Mouse (Mus musculus): Measurements from ENCODE around the gene Olfr94. TPM values are rescaled to one million over a fixed set of nuclear protein-coding genes. Genes with fewer than 3 reads are reported as not detected.
"Not testable (repeated sequence)": the region's sequence is repeated elsewhere in the genome, so short reads cannot be mapped to it uniquely, and the experiment has no call there.

Gene Olfr94
- not detected in 3 replicates for total RNA-seq (2017)

DNA sequence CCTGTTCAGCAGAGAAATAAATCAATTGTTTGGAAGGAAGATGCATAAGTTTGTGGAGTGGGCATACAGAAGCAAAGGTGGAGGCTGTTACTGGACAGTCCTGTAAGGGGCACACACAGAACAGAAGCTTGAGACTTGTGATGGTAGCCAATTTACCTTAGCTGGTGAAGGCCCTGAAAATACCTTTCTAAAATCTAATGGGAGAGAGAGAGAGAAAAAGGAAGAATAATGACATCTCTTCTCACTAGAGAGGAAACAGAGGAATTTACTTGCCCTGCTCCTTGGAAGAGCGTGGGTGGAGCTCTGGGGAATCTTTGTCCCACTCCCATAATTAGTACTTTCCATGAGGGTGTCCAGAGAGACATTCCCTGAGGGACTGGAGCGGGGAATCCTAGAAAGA lies at the start of gene Olfr94:
Gene Olfr94, minus strand, starts transcription at position 101 of the 400 bp plus-strand sequence.
- ATAC-seq (replicated peaks; ENCODE audit: insufficient number of reproducible peaks, low FRiP score, low TSS enrichment, poor library complexity, severe bottlenecking), result no peak

- ATAC-seq (replicated peaks; ENCODE audit: insufficient number of reproducible peaks, low FRiP score, low TSS enrichment, poor library complexity, severe bottlenecking), result no peak
Observed at GRCm38 (mm10) chr17:37250544-37250943, 49.8 kb upstream of the Olfr94 start.

GRCm38 (mm10) chr17:37249460-37249859 lies 48.7 kb upstream of the Olfr94 start:
- ATAC-seq (replicated peaks; ENCODE audit: insufficient number of reproducible peaks, low FRiP score, low TSS enrichment, poor library complexity, severe bottlenecking), result no peak

DNA sequence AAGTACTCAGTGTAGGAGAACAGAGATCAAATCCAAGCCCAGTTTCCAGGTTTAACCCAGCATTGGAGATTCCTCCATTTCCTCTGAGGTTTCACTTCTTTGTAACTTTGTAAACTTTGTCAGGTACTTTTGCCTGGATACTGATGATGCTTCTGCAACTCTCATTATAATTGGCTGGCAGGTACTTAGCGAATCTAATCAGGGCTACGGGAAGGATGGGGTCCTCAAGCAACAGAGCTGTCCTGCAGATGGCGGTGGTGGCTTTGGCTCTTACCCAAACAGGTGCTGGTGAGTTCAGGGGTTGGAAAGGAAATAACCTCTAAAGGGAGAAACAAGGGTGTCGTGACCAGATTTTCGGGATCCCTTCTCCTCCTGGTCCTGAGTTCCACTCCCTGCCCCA lies 45.9 kb upstream of the Olfr94 start:
- ATAC-seq (replicated peaks; ENCODE audit: insufficient number of reproducible peaks, low FRiP score, low TSS enrichment, poor library complexity, severe bottlenecking), result peak; percentile 59; the same call in 1 of the 2 replicates

- ATAC-seq (replicated peaks; ENCODE audit: insufficient number of reproducible peaks, low FRiP score, low TSS enrichment, poor library complexity, severe bottlenecking), result no peak
Observed at GRCm38 (mm10) chr17:37242198-37242597, 41.4 kb upstream of the Olfr94 start.

DNA sequence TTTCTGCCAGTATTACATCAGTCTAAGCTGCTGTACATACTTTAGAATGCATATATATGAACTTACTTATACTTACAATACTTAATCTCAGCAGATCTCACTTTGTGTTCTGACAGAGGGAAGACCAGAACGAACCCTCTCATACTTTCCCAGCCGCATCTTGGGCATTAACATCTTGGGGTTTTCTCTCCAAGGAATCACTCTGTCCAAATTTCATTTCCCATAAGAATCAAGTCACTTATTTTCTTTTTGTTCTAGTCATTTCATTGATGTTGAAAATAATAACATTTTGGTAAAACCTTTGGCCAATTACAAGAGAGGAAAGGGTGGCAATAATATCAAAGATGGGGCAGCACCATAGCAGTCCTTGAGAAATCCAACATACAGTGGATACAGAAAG lies 36.4 kb upstream of the Olfr94 start, which contains the start of gene Olfr97:
Gene Olfr97, minus strand, starts transcription at position 101 of the 400 bp plus-strand sequence.
- not testable (repeated sequence) for ATAC-seq (replicated peaks; ENCODE audit: insufficient number of reproducible peaks, low FRiP score, low TSS enrichment, poor library complexity, severe bottlenecking)

- ATAC-seq (replicated peaks; ENCODE audit: insufficient number of reproducible peaks, low FRiP score, low TSS enrichment, poor library complexity, severe bottlenecking), result no peak
Observed at GRCm38 (mm10) chr17:37221879-37222278, 21.1 kb upstream of the Olfr94 start.

DNA sequence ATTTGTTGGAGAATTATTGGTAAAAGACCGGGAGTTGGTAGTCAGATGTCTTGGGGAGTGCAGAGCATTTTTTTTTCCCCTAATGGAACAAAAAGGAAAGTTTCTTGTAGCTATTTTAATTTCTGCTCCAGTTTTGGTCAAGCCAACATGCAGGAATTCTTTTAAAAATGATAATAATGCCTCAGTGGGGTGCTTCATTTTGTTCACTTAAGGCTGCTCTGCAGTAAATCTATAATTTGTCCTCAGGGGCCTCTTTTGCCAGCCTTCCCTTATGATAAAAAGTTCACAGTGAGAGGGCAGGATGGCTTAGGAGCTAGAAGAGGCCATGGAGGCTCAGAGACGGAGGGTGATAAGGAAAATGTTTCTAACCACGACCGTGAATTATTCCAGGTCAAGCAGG lies 19.1 kb upstream of the Olfr94 start, which contains the start of gene Olfr96:
Gene Olfr96, plus strand, starts transcription at position 301 of the 400 bp plus-strand sequence.
- no peak for ATAC-seq (replicated peaks; ENCODE audit: insufficient number of reproducible peaks, low FRiP score, low TSS enrichment, poor library complexity, severe bottlenecking)

DNA sequence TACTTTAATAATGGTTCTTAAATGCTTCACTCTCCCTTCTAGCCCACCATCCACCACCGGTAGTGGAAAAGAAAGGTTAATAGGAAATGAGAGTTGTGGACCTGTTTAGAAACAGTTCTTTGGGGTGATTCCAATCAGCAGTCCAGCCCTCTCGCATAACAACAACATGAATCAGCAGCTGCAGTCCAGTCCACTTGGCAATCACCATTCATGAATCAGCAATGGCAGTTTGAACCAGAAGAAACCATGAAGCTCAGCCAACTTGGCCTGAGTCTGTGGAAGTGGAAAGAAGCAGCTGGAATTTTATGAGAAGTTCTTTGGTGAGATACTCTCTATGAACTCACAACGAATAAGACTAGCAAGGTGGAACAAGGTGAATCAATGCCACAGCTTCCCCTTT lies 17.7 kb upstream of the Olfr94 start:
- no peak for ATAC-seq (replicated peaks; ENCODE audit: insufficient number of reproducible peaks, low FRiP score, low TSS enrichment, poor library complexity, severe bottlenecking)

DNA sequence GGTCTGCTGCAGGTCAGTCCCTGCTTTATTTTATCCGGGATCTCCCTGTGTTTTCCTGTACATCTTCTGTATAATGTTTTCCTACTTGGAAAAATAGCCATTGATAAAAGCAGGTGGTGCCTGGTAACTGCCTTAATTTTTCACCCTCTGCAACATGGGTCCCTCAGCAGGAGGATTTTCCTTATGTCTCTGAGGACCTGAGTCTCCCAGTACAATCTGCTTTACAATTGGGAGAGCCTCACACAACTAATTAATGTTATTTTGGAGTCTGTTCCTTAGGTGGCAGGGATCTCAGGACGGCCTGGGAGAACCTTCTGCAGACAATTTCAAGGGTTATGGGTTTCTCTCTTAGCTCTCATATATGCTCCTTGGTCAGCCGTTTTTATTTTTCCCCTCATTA lies 12.2 kb upstream of the Olfr94 start, which contains the start of gene Olfr95:
Gene Olfr95, minus strand, starts transcription at position 101 of the 400 bp plus-strand sequence.
- ATAC-seq (replicated peaks; ENCODE audit: insufficient number of reproducible peaks, low FRiP score, low TSS enrichment, poor library complexity, severe bottlenecking), result no peak

GRCm38 (mm10) chr17:37210884-37211768 lies 10.3 kb upstream of the Olfr94 start:
- no peak for ATAC-seq (replicated peaks; ENCODE audit: insufficient number of reproducible peaks, low FRiP score, low TSS enrichment, poor library complexity, severe bottlenecking)

DNA sequence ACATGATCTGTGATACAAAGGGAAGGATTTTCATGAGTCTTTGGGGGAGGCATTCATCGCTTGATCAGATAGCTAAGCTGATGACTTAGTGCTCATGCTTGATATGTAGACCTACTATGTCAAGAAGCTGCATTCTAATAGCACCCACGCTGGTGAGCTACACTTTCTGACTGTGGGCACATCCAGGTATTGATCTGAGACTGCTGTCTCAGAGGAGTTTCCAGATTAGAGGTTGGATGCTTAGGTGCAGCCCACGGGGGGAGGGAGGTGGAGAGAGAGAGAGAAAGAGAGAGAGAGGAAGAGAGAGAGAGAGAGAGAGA lies 3.1 kb upstream of the Olfr94 start:
- no peak for ATAC-seq (replicated peaks; ENCODE audit: insufficient number of reproducible peaks, low FRiP score, low TSS enrichment, poor library complexity, severe bottlenecking)

DNA sequence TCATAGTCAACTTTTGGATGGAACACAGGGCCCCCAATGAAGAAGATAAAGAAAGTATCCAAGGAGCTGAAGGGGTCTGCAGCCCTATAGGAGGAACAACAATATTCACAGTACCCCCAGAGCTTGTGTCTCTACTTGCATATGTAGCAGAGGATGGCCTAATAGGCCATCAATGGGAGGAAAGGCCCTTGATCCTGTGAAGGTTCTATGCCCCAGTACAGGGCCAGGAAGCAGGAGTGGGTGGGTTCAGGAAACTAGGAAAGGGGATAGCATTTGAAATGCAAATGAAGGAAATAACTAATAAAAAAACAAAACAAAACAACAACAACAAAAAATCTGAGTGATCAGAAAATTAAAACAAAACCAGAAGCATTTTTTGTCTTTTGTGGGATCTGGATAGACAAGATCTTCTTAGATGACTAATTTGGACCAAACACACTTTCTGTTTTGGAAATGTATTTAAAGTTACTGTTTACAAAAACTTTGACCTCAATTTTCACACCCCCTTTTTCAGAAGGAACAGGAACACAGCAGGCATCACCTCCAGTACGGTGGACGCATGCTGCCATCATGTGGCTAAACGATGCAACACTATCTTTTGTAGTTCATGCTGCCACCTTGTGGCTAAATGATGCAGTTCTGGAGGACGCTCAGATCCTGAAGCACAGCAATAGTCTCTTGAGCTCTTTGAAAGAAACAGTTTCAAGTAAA lies 2.6 kb upstream of the Olfr94 start:
- peak; percentile 97 for ATAC-seq (replicated peaks; ENCODE audit: insufficient number of reproducible peaks, low FRiP score, low TSS enrichment, poor library complexity, severe bottlenecking)

DNA sequence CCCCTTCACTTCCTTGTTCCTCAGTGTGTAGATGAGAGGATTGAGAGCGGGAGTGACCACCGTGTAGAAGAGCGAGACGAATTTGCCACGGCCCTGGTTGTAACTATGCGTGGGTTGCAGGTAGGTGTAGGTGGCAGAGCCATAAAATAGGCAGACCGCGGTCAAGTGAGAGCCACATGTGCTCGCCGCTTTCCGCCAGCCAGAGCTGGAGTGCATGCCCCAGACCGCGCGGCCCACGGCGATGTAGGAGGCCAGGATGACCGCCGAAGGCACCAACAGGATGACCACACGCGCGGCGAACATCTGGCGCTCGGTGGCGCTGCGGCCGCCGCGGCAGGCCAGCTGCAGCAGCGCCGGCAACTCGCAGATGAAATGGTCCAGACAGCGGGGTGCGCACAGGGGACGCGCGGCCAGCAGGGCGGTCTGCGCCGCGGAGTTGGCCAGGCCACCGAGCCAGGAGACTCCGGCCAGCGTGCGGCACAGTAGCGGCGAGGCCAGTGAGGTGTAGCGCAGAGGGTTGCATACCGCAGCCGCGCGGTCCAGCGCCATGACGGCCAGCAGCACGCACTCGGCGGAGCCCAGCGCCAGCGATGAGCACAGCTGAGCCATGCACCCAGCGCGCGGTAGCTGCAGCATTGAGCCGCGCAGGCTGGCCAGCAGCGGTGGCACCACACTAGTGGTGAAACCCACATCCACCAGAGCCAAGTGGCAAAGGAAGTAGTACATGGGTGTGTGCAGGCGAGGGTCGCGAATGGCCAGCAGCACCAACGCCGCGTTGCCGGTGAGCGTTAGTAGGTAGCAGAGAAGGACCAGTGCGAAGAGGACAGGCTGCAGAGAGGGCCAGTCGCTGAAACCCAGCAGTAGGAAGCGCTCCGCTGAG lies 3.7 kb downstream of the Olfr94 start:
- no peak for ATAC-seq (replicated peaks; ENCODE audit: insufficient number of reproducible peaks, low FRiP score, low TSS enrichment, poor library complexity, severe bottlenecking)

DNA sequence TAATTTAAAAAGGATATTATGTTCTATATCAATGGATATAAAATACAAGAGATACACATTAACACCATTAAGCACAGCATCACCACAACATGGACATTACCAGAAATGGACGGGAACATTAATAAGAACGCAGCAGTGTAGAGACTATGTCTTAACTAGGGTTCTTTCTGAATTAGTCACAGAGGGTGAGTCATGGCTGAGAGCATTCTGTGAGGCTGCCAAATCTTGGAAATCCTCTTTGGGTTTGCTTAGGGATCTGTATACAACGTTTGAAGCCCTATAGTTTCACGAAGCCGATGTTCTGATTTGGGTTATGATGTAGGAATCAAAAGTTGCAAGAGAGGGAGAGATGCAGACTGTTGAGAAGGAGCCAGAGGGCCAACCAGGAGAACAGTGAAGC lies 6.0 kb downstream of the Olfr94 start:
- no peak for ATAC-seq (replicated peaks; ENCODE audit: insufficient number of reproducible peaks, low FRiP score, low TSS enrichment, poor library complexity, severe bottlenecking)

- ATAC-seq (replicated peaks; ENCODE audit: insufficient number of reproducible peaks, low FRiP score, low TSS enrichment, poor library complexity, severe bottlenecking), result no peak
Observed at GRCm38 (mm10) chr17:37193656-37194055, 7.1 kb downstream of the Olfr94 start, which contains the start of gene Ubd. Gene Ubd, plus strand, starts transcription at chr17:37193892.

GRCm38 (mm10) chr17:37193032-37193431 lies 7.8 kb downstream of the Olfr94 start:
- no peak for ATAC-seq (replicated peaks; ENCODE audit: insufficient number of reproducible peaks, low FRiP score, low TSS enrichment, poor library complexity, severe bottlenecking)

DNA sequence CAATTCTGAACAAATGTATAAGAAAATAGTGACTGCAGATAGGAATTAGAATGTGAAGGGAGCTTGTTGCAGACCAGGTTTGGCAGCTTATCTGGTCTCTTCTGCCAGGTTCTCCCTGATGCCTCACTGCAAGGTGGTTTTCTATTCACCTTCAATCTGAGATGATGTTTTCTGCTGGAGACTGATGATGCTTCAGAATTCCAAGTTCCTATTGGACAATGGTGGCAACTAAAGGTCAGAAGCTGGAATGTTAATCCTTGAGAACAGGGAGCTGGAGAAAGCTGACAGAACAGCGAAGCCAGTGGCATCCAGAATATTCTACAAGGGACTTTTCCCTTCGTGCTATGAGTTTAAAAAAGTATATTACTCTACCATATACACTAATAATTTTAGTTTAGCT lies 10.1 kb downstream of the Olfr94 start:
- no peak for ATAC-seq (replicated peaks; ENCODE audit: insufficient number of reproducible peaks, low FRiP score, low TSS enrichment, poor library complexity, severe bottlenecking)

DNA sequence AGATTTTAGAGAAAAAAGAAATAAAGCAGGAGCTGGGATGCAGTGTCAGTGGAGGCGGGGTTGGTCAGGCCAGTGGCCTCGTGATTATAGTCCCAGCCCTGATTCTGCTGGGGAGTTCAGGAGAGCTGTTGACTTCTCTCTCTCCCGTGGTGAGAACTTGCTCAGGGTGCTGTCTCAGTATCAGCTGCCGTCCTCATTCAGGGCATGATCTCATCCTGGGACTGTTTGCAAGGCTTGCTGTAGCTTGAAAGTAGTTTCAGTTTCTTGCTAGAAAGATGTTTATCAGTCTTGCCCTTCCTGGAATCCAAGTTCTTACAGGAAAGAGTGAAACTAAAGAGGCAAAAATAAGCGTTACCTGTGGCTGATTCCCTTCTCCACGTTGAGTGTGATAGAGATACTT lies 15.3 kb downstream of the Olfr94 start:
- ATAC-seq (replicated peaks; ENCODE audit: insufficient number of reproducible peaks, low FRiP score, low TSS enrichment, poor library complexity, severe bottlenecking), result no peak

Measured in monocyte, adult 5-6 weeks (primary cell).